Mouse (Mus musculus) lung, adult 10 weeks (tissue): Measurements from ENCODE around the gene Gpx7. TPM values are rescaled to one million over a fixed set of nuclear protein-coding genes. Genes with fewer than 3 reads are reported as not detected.

Experiments
- polyA plus RNA-seq: library from polyadenylated mRNA; stranded (reverse); fragments of 350-450 nt; fragmentation: Illumina TruSeq; extraction: RNeasy Lipid Tissue Mini Kit (QIAGEN cat#74804); gene quantifications from one replicate; pipeline ENCODE4 v1.2.3, GENCODE M21; 2014; ENCODE audit warnings: low read depth, low replicate concordance; ENCODE audit not compliant: insufficient read depth

The Gpx7 gene
- polyA plus RNA-seq: 25.2 TPM

GRCm38 (mm10) chr4:108406861-108407401 is at the start of gene Gpx7:
Gene Gpx7, minus strand, starts transcription at chr4:108406961.

GRCm38 (mm10) chr4:108383183-108383714 is 23.5 kb downstream of the Gpx7 start, which contains the start of gene Shisal2a:
Gene Shisal2a, minus strand, starts transcription at chr4:108383349.

Other genes starting within 250 kb of the Gpx7 start
- gene Echdc2, start 241.5 kb downstream of the Gpx7 start, polyA plus RNA-seq: 32.9 TPM
- gene Zyg11a, start 188.9 kb downstream of the Gpx7 start, polyA plus RNA-seq: not detected
- gene Zyg11b, start 105.9 kb downstream of the Gpx7 start, polyA plus RNA-seq: 5.7 TPM
- gene Coa7, start 78.8 kb downstream of the Gpx7 start, polyA plus RNA-seq: 9.0 TPM
- 0.83 TPM for gene Shisal2a, start 23.6 kb downstream of the Gpx7 start, polyA plus RNA-seq
- gene Tut4, start 52.5 kb upstream of the Gpx7 start, polyA plus RNA-seq: 15.4 TPM
- gene Prpf38a, start 172.4 kb upstream of the Gpx7 start, polyA plus RNA-seq: 34.9 TPM
- 0.25 TPM for gene Orc1, start 172.5 kb upstream of the Gpx7 start, polyA plus RNA-seq
- 16.9 TPM for gene Cc2d1b, start 213.0 kb upstream of the Gpx7 start, polyA plus RNA-seq